Mouse (Mus musculus) embryonic fibroblast, embryonic 13.5 days (primary cell): ENCODE results near the gene Cc2d2a. TPM values are rescaled to one million over a fixed set of nuclear protein-coding genes. Genes with fewer than 3 reads are reported as not detected.

Experiments used
- H3K27ac ChIP-seq: 2 replicates; pipeline ENCODE4 v1.5.1; 2012; ENCODE audit warnings: low read length, control low read depth, inconsistent platforms; ENCODE audit not compliant: insufficient read depth
- H3K4me1 ChIP-seq: 2 replicates; pipeline ENCODE4 v1.6.1; 2011; ENCODE audit warnings: low read length; ENCODE audit not compliant: control insufficient read depth, insufficient read depth
- H3K4me3 ChIP-seq: 2 replicates; pipeline ENCODE4 v1.5.1; 2011; ENCODE audit warnings: mild to moderate bottlenecking, control low read depth, low read length; ENCODE audit not compliant: insufficient read depth
- CTCF ChIP-seq: IDR thresholded peaks from 2 replicates; pipeline ENCODE4 v1.5.1; 2011; ENCODE audit warnings: mild to moderate bottlenecking, control low read depth, low read length, moderate library complexity, borderline replicate concordance; ENCODE audit not compliant: insufficient read depth
- POLR2A ChIP-seq: IDR thresholded peaks from 2 replicates; pipeline ENCODE4 v1.6.1; 2011; ENCODE audit warnings: low read depth, mild to moderate bottlenecking, control low read depth, low read length, moderate library complexity
- polyA plus RNA-seq: library from polyadenylated mRNA; stranded (reverse); fragments of >200 nt; gene quantifications from 2 replicates; pipeline ENCODE4 v1.2.4, GENCODE M21; 2011; ENCODE audit warnings: low read depth; ENCODE audit not compliant: missing spikeins, insufficient read length

The Cc2d2a gene
- polyA plus RNA-seq, 1 experiment: 16.2 TPM

- no peaks in the 10 kb centered on the region for H3K4me1 ChIP-seq
- TF ChIP-seq CTCF (no peak), POLR2A (no peak)
- H3K4me3 ChIP-seq: no peak overlapping the region
- no peak overlapping the region for H3K27ac ChIP-seq
Measured at GRCm38 (mm10) chr5:43722452-43722783, 60.3 kb downstream of the Cc2d2a start.

- Histone ChIP-seq H3K27ac (no peak overlapping the region), H3K4me3 (no peak overlapping the region), H3K4me1 (no peaks in the 10 kb centered on the region)
- no peak for TF ChIP-seq CTCF
- no peak for TF ChIP-seq POLR2A
Measured at GRCm38 (mm10) chr5:43723830-43724229, 61.7 kb downstream of the Cc2d2a start.

- TF ChIP-seq CTCF (no peak), POLR2A (no peak)
- H3K4me1 ChIP-seq: no peaks in the 10 kb centered on the region
- no peak overlapping the region for H3K4me3 ChIP-seq
- no peak overlapping the region for H3K27ac ChIP-seq
Measured at GRCm38 (mm10) chr5:43728375-43729165, 66.4 kb downstream of the Cc2d2a start.

- no peak overlapping the region for H3K27ac ChIP-seq
- H3K4me3 ChIP-seq: no peak overlapping the region
- H3K4me1 ChIP-seq: no peaks in the 10 kb centered on the region
- TF ChIP-seq POLR2A (no peak), CTCF (no peak)
Measured at GRCm38 (mm10) chr5:43732381-43732780, 70.2 kb downstream of the Cc2d2a start.

GRCm38 (mm10) chr5:43744187-43744586 lies 82.0 kb downstream of the Cc2d2a start:
- TF ChIP-seq POLR2A (no peak), CTCF (no peak)
- Histone ChIP-seq H3K4me1 (no peaks in the 10 kb centered on the region), H3K4me3 (no peak overlapping the region), H3K27ac (no peak overlapping the region)

- Histone ChIP-seq H3K4me3 (no peak overlapping the region), H3K27ac (no peak overlapping the region), H3K4me1 (no peaks in the 10 kb centered on the region)
- TF ChIP-seq POLR2A: no peak
- no peak for TF ChIP-seq CTCF
Measured at GRCm38 (mm10) chr5:43745156-43745555, 83.0 kb downstream of the Cc2d2a start.

GRCm38 (mm10) chr5:43748039-43748438 lies 85.9 kb downstream of the Cc2d2a start:
- TF ChIP-seq POLR2A (no peak), CTCF (no peak)
- Histone ChIP-seq H3K4me1 (no peaks in the 10 kb centered on the region), H3K4me3 (no peak overlapping the region), H3K27ac (no peak overlapping the region)

- Histone ChIP-seq H3K4me3 (no peak overlapping the region), H3K4me1 (no peaks in the 10 kb centered on the region), H3K27ac (no peak overlapping the region)
- TF ChIP-seq POLR2A (no peak), CTCF (no peak)
Measured at GRCm38 (mm10) chr5:43749092-43749491, 86.9 kb downstream of the Cc2d2a start.

- H3K27ac ChIP-seq: no peak overlapping the region
- no peak overlapping the region for H3K4me3 ChIP-seq
- no peaks in the 10 kb centered on the region for H3K4me1 ChIP-seq
- no peak for TF ChIP-seq CTCF
- no peak for TF ChIP-seq POLR2A
Measured at GRCm38 (mm10) chr5:43770618-43771354, 108.6 kb downstream of the Cc2d2a start.

GRCm38 (mm10) chr5:43771555-43771954 lies 109.4 kb downstream of the Cc2d2a start:
- H3K4me1 ChIP-seq: no peaks in the 10 kb centered on the region
- no peak overlapping the region for H3K27ac ChIP-seq
- H3K4me3 ChIP-seq: no peak overlapping the region
- TF ChIP-seq POLR2A: no peak
- TF ChIP-seq CTCF: no peak

- no peak overlapping the region for H3K27ac ChIP-seq
- H3K4me1 ChIP-seq: no peaks in the 10 kb centered on the region
- H3K4me3 ChIP-seq: no peak overlapping the region
- TF ChIP-seq POLR2A (no peak), CTCF (no peak)
Measured at GRCm38 (mm10) chr5:43776407-43776806, 114.3 kb downstream of the Cc2d2a start.
